Mouse (Mus musculus) lung, postnatal 25 days (tissue): ENCODE measurements around the gene Lgi4.

Experiments
- DNase-seq: peaks from one replicate; pipeline ENCODE4 v3.0.0; 2022; ENCODE audit warnings: low spot score

The Lgi4 gene

GRCm38 (mm10) chr7:31059108-31059507, at the start of gene Lgi4:
TSS of gene Lgi4 (plus strand) at chr7:31059342.
- DNase-seq, result peak; percentile 88

- no peak for DNase-seq
Observed at GRCm38 (mm10) chr7:31012971-31013370, 46.2 kb upstream of the Lgi4 start.

GRCm38 (mm10) chr7:31017104-31017901, 41.8 kb upstream of the Lgi4 start:
- no peak for DNase-seq

GRCm38 (mm10) chr7:31028609-31029008, 30.5 kb upstream of the Lgi4 start:
- DNase-seq, result no peak

- DNase-seq, result no peak
Observed at GRCm38 (mm10) chr7:31030717-31031116, 28.4 kb upstream of the Lgi4 start.

- no peak for DNase-seq
Observed at GRCm38 (mm10) chr7:31031731-31032130, 27.4 kb upstream of the Lgi4 start.

GRCm38 (mm10) chr7:31033409-31034165, 25.6 kb upstream of the Lgi4 start:
- DNase-seq, result peak; percentile 73

- DNase-seq, result no peak
Observed at GRCm38 (mm10) chr7:31034789-31035188, 24.4 kb upstream of the Lgi4 start.

- DNase-seq, result no peak
Observed at GRCm38 (mm10) chr7:31035291-31035690, 23.9 kb upstream of the Lgi4 start.

- DNase-seq, result no peak
Observed at GRCm38 (mm10) chr7:31036917-31037316, 22.2 kb upstream of the Lgi4 start.

GRCm38 (mm10) chr7:31037675-31038074, 21.5 kb upstream of the Lgi4 start:
- no peak for DNase-seq

- no peak for DNase-seq
Observed at GRCm38 (mm10) chr7:31039011-31039410, 20.1 kb upstream of the Lgi4 start.

GRCm38 (mm10) chr7:31040281-31041022, 18.7 kb upstream of the Lgi4 start:
- no peak for DNase-seq

- DNase-seq, result no peak
Observed at GRCm38 (mm10) chr7:31041023-31041407, 18.1 kb upstream of the Lgi4 start.

GRCm38 (mm10) chr7:31041662-31042315, 17.4 kb upstream of the Lgi4 start:
- DNase-seq, result peak; percentile 79

- no peak for DNase-seq
Observed at GRCm38 (mm10) chr7:31042431-31042910, 16.7 kb upstream of the Lgi4 start, which contains the start of gene Fxyd5. TSS of gene Fxyd5 (minus strand) at chr7:31042481.

GRCm38 (mm10) chr7:31049135-31049845, 9.9 kb upstream of the Lgi4 start:
- no peak for DNase-seq

GRCm38 (mm10) chr7:31049846-31050281, 9.3 kb upstream of the Lgi4 start:
- no peak for DNase-seq

GRCm38 (mm10) chr7:31050487-31050886, 8.7 kb upstream of the Lgi4 start:
- no peak for DNase-seq

- no peak for DNase-seq
Observed at GRCm38 (mm10) chr7:31050921-31051320, 8.2 kb upstream of the Lgi4 start.
